Mouse (Mus musculus): Measurements from ENCODE around the gene Exosc5. TPM values are rescaled to one million over a fixed set of nuclear protein-coding genes. Genes with fewer than 3 reads are reported as not detected.

The Exosc5 gene
- polyA plus RNA-seq, 1 experiment from 2014 or later = 86.4 TPM

GRCm38 (mm10) chr7:25711165-25711564, 52.2 kb downstream of the Exosc5 start:
- Histone ChIP-seq H3K4me1 (peaks cover 46% of the 10 kb centered on the region), H3K36me3 (peaks cover 42% of the 10 kb centered on the region), H3K27me3 (no peaks in the 10 kb centered on the region), H3K4me2 (peak overlapping the region; percentile 37; the same call in 1 of the 2 replicates), H3K4me3 (no peak overlapping the region), H3K27ac (peak overlapping the region; percentile 74), H3K9me3 (no peaks in the 10 kb centered on the region), H3K9ac (0 out of 2 replicates have a peak overlapping the region, but pooled peaks have one; percentile 64)
- no peak for ATAC-seq (ENCODE audit: insufficient number of reproducible peaks, insufficient read depth, low FRiP score, low TSS enrichment, low read depth)
- WGBS = 62% methylated on average over 5 of the region's 5 CpGs

DNA sequence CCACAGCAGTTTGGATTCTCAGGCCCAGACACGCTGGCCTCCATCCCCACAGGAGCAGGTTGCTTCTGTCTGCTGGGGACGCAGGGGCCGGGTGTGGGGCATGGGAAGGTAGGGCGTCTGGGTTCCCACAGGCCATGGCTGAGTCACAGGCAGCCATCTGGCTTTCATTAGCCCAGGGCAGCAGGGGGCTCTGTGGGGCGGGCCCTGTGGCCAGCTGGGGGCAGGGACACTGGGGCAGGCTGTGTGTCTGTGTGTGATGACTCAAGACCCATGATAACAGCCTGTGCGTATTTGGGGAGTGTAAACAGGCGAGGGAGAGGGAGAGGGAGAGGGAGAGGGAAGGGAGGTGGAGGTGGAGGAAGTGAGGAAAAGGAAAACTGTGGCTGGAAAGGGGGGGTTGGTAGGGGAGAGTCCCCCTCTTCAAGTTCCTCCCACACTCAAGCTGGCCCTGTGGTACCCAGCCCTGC, 52.8 kb downstream of the Exosc5 start:
- H3K9me3 ChIP-seq = no peaks in the 10 kb centered on the region
- WGBS = 15% methylated on average over 7 of the region's 7 CpGs
- H3K4me1 ChIP-seq = peaks cover 46% of the 10 kb centered on the region
- H3K9ac ChIP-seq = 0 out of 2 replicates have a peak overlapping the region, but pooled peaks have one; percentile 54
- ATAC-seq (ENCODE audit: insufficient number of reproducible peaks, insufficient read depth, low FRiP score, low TSS enrichment, low read depth) = peak; percentile 32; the same call in 1 of the 2 replicates
- H3K27me3 ChIP-seq = no peaks in the 10 kb centered on the region
- peak overlapping the region; percentile 74 for H3K27ac ChIP-seq
- H3K36me3 ChIP-seq = peaks cover 45% of the 10 kb centered on the region
- H3K4me2 ChIP-seq = no peak overlapping the region; the same call in 1 of the 2 replicates
- H3K4me3 ChIP-seq = no peak overlapping the region

GRCm38 (mm10) chr7:25712801-25713200, 53.8 kb downstream of the Exosc5 start:
- ATAC-seq (ENCODE audit: insufficient number of reproducible peaks, insufficient read depth, low FRiP score, low TSS enrichment, low read depth) = no peak
- H3K4me1 ChIP-seq = peaks cover 47% of the 10 kb centered on the region
- peak overlapping the region; percentile 74; the same call in 1 of the 2 replicates for H3K27ac ChIP-seq
- H3K9ac ChIP-seq = no peak overlapping the region
- H3K36me3 ChIP-seq = peaks cover 45% of the 10 kb centered on the region
- no peak overlapping the region for H3K4me2 ChIP-seq
- no peak overlapping the region for H3K4me3 ChIP-seq
- H3K9me3 ChIP-seq = no peaks in the 10 kb centered on the region
- no peaks in the 10 kb centered on the region for H3K27me3 ChIP-seq
- 90% methylated on average over 9 of the region's 9 CpGs for WGBS

- Histone ChIP-seq H3K27me3 (no peaks in the 10 kb centered on the region), H3K36me3 (peaks cover 45% of the 10 kb centered on the region), H3K4me3 (no peak overlapping the region), H3K4me2 (no peak overlapping the region), H3K9ac (no peak overlapping the region), H3K4me1 (peaks cover 47% of the 10 kb centered on the region), H3K27ac (no peak overlapping the region), H3K9me3 (no peaks in the 10 kb centered on the region)
- ATAC-seq (ENCODE audit: insufficient number of reproducible peaks, insufficient read depth, low FRiP score, low TSS enrichment, low read depth) = no peak
- 89% methylated on average over 8 of the region's 8 CpGs for WGBS
These were observed 55.6 kb downstream of the Exosc5 start for GRCm38 (mm10) chr7:25714581-25714980.

DNA sequence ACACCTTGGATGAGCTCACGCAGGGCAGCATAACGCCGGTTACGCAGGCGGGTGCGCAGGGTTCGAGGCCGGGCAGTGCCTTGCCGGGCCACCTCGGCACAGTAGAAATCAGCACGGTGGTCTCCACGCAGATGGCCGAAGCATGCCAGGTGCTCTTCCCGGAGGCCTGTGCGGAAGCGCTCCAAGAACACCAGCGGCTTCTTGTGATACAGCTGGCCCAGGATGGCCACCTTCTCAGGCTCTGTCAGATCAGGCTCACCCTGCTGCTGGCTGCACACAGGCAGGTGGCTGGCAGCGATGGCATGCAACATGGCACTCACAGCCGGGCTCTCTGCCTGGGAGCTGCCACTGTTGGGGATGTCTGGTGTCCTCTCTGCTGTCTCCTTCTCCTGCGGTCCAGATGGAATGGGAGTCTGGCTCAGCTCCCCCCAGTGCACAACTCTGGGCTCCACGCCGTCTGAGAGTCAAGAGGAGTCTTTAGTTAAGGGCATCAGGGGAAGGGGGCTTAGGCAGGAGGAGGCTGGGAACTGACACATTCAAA, 56.8 kb downstream of the Exosc5 start:
- Histone ChIP-seq H3K36me3 (peaks cover 52% of the 10 kb centered on the region), H3K27ac (no peak overlapping the region)
- no peak for ATAC-seq (ENCODE audit: insufficient number of reproducible peaks, insufficient read depth, low FRiP score, low TSS enrichment, low read depth)

GRCm38 (mm10) chr7:25717478-25717877, 58.5 kb downstream of the Exosc5 start:
- H3K4me1 ChIP-seq = peaks cover 21% of the 10 kb centered on the region
- no peak overlapping the region for H3K9ac ChIP-seq
- no peak overlapping the region for H3K27ac ChIP-seq
- peak overlapping the region; percentile 83 for H3K4me3 ChIP-seq
- no peaks in the 10 kb centered on the region for H3K9me3 ChIP-seq
- ATAC-seq (ENCODE audit: insufficient number of reproducible peaks, insufficient read depth, low FRiP score, low TSS enrichment, low read depth) = no peak
- 87% methylated on average over 3 of the region's 3 CpGs for WGBS
- peaks cover 62% of the 10 kb centered on the region for H3K36me3 ChIP-seq
- H3K4me2 ChIP-seq = peak overlapping the region; percentile 80
- no peaks in the 10 kb centered on the region for H3K27me3 ChIP-seq

More for the DNA sequence above, 56.8 kb downstream of the Exosc5 start:
- Histone ChIP-seq H3K4me1 (peaks cover 38% of the 10 kb centered on the region), H3K4me3 (no peak overlapping the region), H3K9me3 (no peaks in the 10 kb centered on the region), H3K9ac (no peak overlapping the region), H3K27me3 (no peaks in the 10 kb centered on the region), H3K4me2 (no peak overlapping the region)
- 96% methylated on average over 22 of the region's 22 CpGs for WGBS

- Histone ChIP-seq H3K4me2 (peak within 1 kb of the TSS; percentile 80), H3K9ac (peak within 1 kb of the TSS; percentile 78), H3K4me1 (peaks cover 17% of the 10 kb centered on the region), H3K9me3 (no peaks in the 10 kb centered on the region), H3K4me3 (peak within 1 kb of the TSS; percentile 83), H3K36me3 (peaks cover 62% of the 10 kb centered on the region), H3K27me3 (no peaks in the 10 kb centered on the region), H3K27ac (peak within 1 kb of the TSS; percentile 80)
- 4% methylated on average over 32 of the region's 32 CpGs for WGBS
- peak; percentile 57 for ATAC-seq (ENCODE audit: insufficient number of reproducible peaks, insufficient read depth, low FRiP score, low TSS enrichment, low read depth)
These were observed 59.9 kb downstream of the Exosc5 start, which contains the start of gene Ccdc97 for GRCm38 (mm10) chr7:25718788-25719417. Ccdc97 (minus strand) TSS chr7:25719088.

DNA sequence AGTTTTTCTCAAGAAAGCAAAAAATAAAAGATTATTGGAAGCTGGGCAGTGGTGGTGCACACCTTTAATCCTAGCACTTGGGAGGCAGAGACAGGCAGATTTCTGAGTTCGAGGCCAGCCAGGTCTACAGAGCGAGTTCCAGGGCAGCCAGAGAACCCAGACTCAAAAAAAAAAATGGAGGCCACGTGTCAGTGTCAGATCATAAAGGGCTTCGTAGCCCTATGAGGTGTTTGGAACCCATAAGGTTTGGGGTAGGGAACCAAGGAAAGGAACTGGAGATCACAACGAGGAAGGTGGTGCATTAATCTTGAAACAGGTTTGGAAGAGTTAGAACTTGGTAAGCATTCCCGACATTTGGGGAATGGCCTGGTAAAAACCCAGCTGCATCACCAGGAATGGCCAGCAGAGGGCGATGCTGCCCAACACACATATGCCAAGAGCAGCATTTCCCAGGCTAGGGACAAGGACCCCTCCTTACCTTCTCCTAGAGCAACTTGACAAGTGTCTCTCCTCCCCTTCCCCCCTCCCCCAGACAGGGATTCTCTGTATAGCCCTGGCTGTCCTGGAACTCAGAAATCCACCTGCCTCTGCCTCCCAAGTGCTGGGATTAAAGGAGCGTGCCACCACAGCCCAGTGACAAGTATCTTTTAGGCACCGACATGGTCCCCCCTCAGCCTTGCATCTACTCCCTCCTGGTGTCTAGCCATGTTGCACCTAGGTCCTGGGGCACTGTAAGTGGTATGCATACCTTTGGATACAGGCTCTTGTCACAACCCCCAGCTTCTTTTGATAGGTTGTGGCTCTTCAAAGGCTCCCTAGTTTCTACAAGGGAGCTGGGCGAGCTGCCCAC, 61.0 kb downstream of the Exosc5 start:
- no peak for ATAC-seq (ENCODE audit: insufficient number of reproducible peaks, insufficient read depth, low FRiP score, low TSS enrichment, low read depth)
- Histone ChIP-seq H3K4me1 (peaks cover 17% of the 10 kb centered on the region), H3K9me3 (no peaks in the 10 kb centered on the region), H3K4me3 (no peak overlapping the region), H3K27me3 (no peaks in the 10 kb centered on the region), H3K36me3 (peaks cover 62% of the 10 kb centered on the region), H3K27ac (peak overlapping the region; percentile 80), H3K4me2 (peak overlapping the region; percentile 80), H3K9ac (no peak overlapping the region)
- WGBS = 61% methylated on average over 10 of the region's 10 CpGs

GRCm38 (mm10) chr7:25720760-25721159, 61.8 kb downstream of the Exosc5 start:
- H3K4me2 ChIP-seq = no peak overlapping the region
- ATAC-seq (ENCODE audit: insufficient number of reproducible peaks, insufficient read depth, low FRiP score, low TSS enrichment, low read depth) = no peak
- no peaks in the 10 kb centered on the region for H3K9me3 ChIP-seq
- H3K4me1 ChIP-seq = peaks cover 17% of the 10 kb centered on the region
- peaks cover 62% of the 10 kb centered on the region for H3K36me3 ChIP-seq
- WGBS = 92% methylated on average over 5 of the region's 5 CpGs
- H3K4me3 ChIP-seq = no peak overlapping the region
- no peak overlapping the region for H3K9ac ChIP-seq
- no peak overlapping the region for H3K27ac ChIP-seq
- no peaks in the 10 kb centered on the region for H3K27me3 ChIP-seq

All from embryonic facial prominence, embryonic 13.5 days (tissue).